Comparison of ENCODE assay signal across 8 mouse cellular contexts in genomic region chr12:29675594-29676362, GRCm38 (mm10).
A peak's percentile ranks its signal among the peaks of the same experiment; 100 is the strongest.
DNase-seq lines count a peak whose midpoint lies in the region; ATAC-seq lines count a peak whose summit lies in the region.

No protein-coding gene starts in this region.

- H3K4me3 ChIP-seq in intestine, embryonic 14.5 days (ENCODE audit: low read depth, low read length), result no peak overlapping the region
- no peak overlapping the region for H3K4me3 ChIP-seq in limb, embryonic 10.5 days
- no peak overlapping the region for H3K4me3 ChIP-seq in neural tube, embryonic 15.5 days (replicated peaks)

- no peaks in the 10 kb centered on the region for H3K36me3 ChIP-seq in intestine, embryonic 14.5 days (ENCODE audit: control insufficient read depth, insufficient read depth, low read length)
- H3K36me3 ChIP-seq in limb, embryonic 10.5 days, result no peaks in the 10 kb centered on the region
- no peaks in the 10 kb centered on the region for H3K36me3 ChIP-seq in neural tube, embryonic 15.5 days

- H3K4me2 ChIP-seq in intestine, embryonic 14.5 days (ENCODE audit: low read length), result no peak overlapping the region
- no peak overlapping the region for H3K4me2 ChIP-seq in neural tube, embryonic 15.5 days

- H3K9me3 ChIP-seq in intestine, embryonic 14.5 days (ENCODE audit: control insufficient read depth, low read length), result no peaks in the 10 kb centered on the region
- H3K9me3 ChIP-seq in limb, embryonic 10.5 days (replicated peaks), result no peaks in the 10 kb centered on the region
- no peaks in the 10 kb centered on the region for H3K9me3 ChIP-seq in neural tube, embryonic 15.5 days (replicated peaks)

- peak; percentile 8 for DNase-seq in thymus, postnatal 4 days
- no peak for DNase-seq in thymus, adult 18-20 months
- peak; percentile 86 to 87 for DNase-seq in cerebellum, postnatal 14 days
- peak; percentile 63 for DNase-seq in gastrocnemius, adult 18-20 months (ENCODE audit: low spot score)
- peak; percentile 70 for DNase-seq in intestine, embryonic 14.5 days (ENCODE audit: low spot score)
- DNase-seq in limb, embryonic 10.5 days (ENCODE audit: low spot score), result peak; percentile 68
- DNase-seq in T-cell, adult 2 months (ENCODE audit: low spot score), result no peak

- H3K4me1 ChIP-seq in intestine, embryonic 14.5 days (replicated peaks; ENCODE audit: control insufficient read depth, insufficient read depth, low read length), result no peaks in the 10 kb centered on the region
- H3K4me1 ChIP-seq in limb, embryonic 10.5 days, result no peaks in the 10 kb centered on the region
- peaks cover 9% of the 10 kb centered on the region for H3K4me1 ChIP-seq in neural tube, embryonic 15.5 days

- no peaks in the 10 kb centered on the region for H3K27me3 ChIP-seq in intestine, embryonic 14.5 days (replicated peaks; ENCODE audit: control insufficient read depth, insufficient read depth, low read length)
- H3K27me3 ChIP-seq in limb, embryonic 10.5 days (ENCODE audit: low read depth, poor library complexity, severe bottlenecking), result no peaks in the 10 kb centered on the region
- H3K27me3 ChIP-seq in neural tube, embryonic 15.5 days (replicated peaks), result no peaks in the 10 kb centered on the region

- 52% methylated on average over 14 of the region's 14 CpGs for WGBS in intestine, embryonic 14.5 days
- 52% methylated on average over 14 of the region's 14 CpGs for WGBS in limb, embryonic 10.5 days
- 46% methylated on average over 14 of the region's 14 CpGs for whole genome bisulfite sequencing in neural tube, embryonic 15.5 days

- no peak for ATAC-seq in intestine, embryonic 14.5 days (replicated peaks; ENCODE audit: low FRiP score, low TSS enrichment, low read depth)
- peak; percentile 61 for ATAC-seq in neural tube, embryonic 15.5 days (ENCODE audit: low FRiP score)

- no peak overlapping the region for H3K27ac ChIP-seq in intestine, embryonic 14.5 days (ENCODE audit: low read depth)
- no peak overlapping the region for H3K27ac ChIP-seq in limb, embryonic 10.5 days
- peak overlapping the region; percentile 60; the same call in 1 of the 2 replicates for H3K27ac ChIP-seq in neural tube, embryonic 15.5 days (replicated peaks)

- no peak overlapping the region for H3K9ac ChIP-seq in intestine, embryonic 14.5 days (ENCODE audit: low read length)
- no peak overlapping the region for H3K9ac ChIP-seq in neural tube, embryonic 15.5 days (replicated peaks)

Comparison
In these comparisons a context has a peak if more than half of its experiments do, and no peak if none do; other contexts are left out.
1. DNase-seq: peak in thymus, postnatal 4 days (single experiment), cerebellum, postnatal 14 days (2 of 2), gastrocnemius, adult 18-20 months (single experiment), intestine, embryonic 14.5 days (single experiment) and limb, embryonic 10.5 days (single experiment); none in thymus, adult 18-20 months (0 of 2) and T-cell, adult 2 months (single experiment).